ENCODE assay signal across 8 mouse cellular contexts in the genomic region with DNA sequence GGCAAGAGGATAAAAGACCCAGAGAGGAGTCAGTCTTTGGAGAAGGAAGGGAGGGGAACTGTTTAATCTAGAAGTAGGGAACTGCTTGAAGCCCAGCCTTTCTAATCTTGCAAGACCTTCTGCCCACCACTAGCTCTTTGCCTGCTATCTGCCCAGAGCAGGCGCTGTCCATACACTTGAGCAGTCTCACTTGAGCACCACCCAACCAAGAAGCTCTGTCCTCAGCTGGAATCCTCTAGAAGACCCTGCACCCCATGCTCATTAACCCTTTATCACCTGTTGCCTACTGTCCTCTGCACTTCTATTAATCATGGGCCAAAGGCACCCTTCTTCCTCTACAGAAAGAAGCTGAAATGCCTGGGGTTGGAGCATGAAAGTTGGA. TPM values are rescaled to one million over a fixed set of nuclear protein-coding genes. Genes with fewer than 3 reads are reported as not detected.
A peak's percentile ranks its signal among the peaks of the same experiment; 100 is the strongest.
DNase-seq lines count a peak whose midpoint lies in the region; ATAC-seq and TF ChIP-seq lines count a peak whose summit lies in the region.

No protein-coding gene starts in this region.

- H3K9me3 ChIP-seq in forebrain, embryonic 13.5 days (replicated peaks) = no peaks in the 10 kb centered on the region
- no peaks in the 10 kb centered on the region for H3K9me3 ChIP-seq in liver, embryonic 14.5 days (ENCODE audit: control insufficient read depth, low read length)
- H3K9me3 ChIP-seq in stomach, embryonic 14.5 days (ENCODE audit: control insufficient read depth, low read depth, low read length) = no peaks in the 10 kb centered on the region

- peak overlapping the region; percentile 57 for H3K4me3 ChIP-seq in forebrain, embryonic 13.5 days
- peak overlapping the region; percentile 94 to 98 for H3K4me3 ChIP-seq in liver, embryonic 14.5 days (ENCODE audit: insufficient read depth in 1 of 2, low read depth in 2 of 2, low read length in 2 of 2)
- peak overlapping the region; percentile 43; the same call in 1 of the 2 replicates for H3K4me3 ChIP-seq in stomach, embryonic 14.5 days (ENCODE audit: low read depth, low read length)

- H3K4me2 ChIP-seq in forebrain, embryonic 13.5 days = peak overlapping the region; percentile 84
- H3K4me2 ChIP-seq in liver, embryonic 14.5 days (ENCODE audit: low read depth) = peak overlapping the region; percentile 81
- H3K4me2 ChIP-seq in stomach, embryonic 14.5 days (replicated peaks; ENCODE audit: low read depth, low read length) = peak overlapping the region; percentile 87

- no peak for TF ChIP-seq CTCF in liver, embryonic 14.5 days (IDR thresholded peaks at IDR 0.05; ENCODE audit: low read depth)

- peak; percentile 11 to 33 for DNase-seq in cerebellum, postnatal 36 days
- DNase-seq in cerebellum, adult 9-10 months = no peak
- DNase-seq in ES-CJ7 (ENCODE audit: low read depth, low spot score) = peak; percentile 8
- DNase-seq in liver, embryonic 14.5 days (ENCODE audit: low read depth in 3 of 3, low spot score in 3 of 3) = peak; percentile 92 to 97 (median 93)
- no peak for DNase-seq in kidney, adult 9 months
- no peak for DNase-seq in lung, postnatal 25 days (ENCODE audit: low spot score)

- H3K9ac ChIP-seq in forebrain, embryonic 13.5 days = peak overlapping the region; percentile 71
- peak overlapping the region; percentile 98 for H3K9ac ChIP-seq in liver, embryonic 14.5 days (replicated peaks)
- no peak overlapping the region for H3K9ac ChIP-seq in stomach, embryonic 14.5 days (replicated peaks; ENCODE audit: low read depth, low read length)

- H3K36me3 ChIP-seq in forebrain, embryonic 13.5 days (ENCODE audit: poor library complexity, severe bottlenecking) = no peaks in the 10 kb centered on the region
- peaks cover 29% of the 10 kb centered on the region for H3K36me3 ChIP-seq in liver, embryonic 14.5 days (replicated peaks; ENCODE audit: control insufficient read depth, insufficient read depth, low read depth)
- H3K36me3 ChIP-seq in stomach, embryonic 14.5 days (ENCODE audit: control insufficient read depth, insufficient read depth, low read length) = no peaks in the 10 kb centered on the region

- H3K27ac ChIP-seq in forebrain, embryonic 13.5 days = no peak overlapping the region
- H3K27ac ChIP-seq in liver, embryonic 14.5 days = peak overlapping the region; percentile 98
- H3K27ac ChIP-seq in stomach, embryonic 14.5 days (ENCODE audit: low read length) = no peak overlapping the region

- peak; percentile 97 for TF ChIP-seq EP300 in liver, embryonic 14.5 days (IDR thresholded peaks at IDR 0.05; ENCODE audit: low read depth)

- no peaks in the 10 kb centered on the region for H3K27me3 ChIP-seq in forebrain, embryonic 13.5 days
- H3K27me3 ChIP-seq in liver, embryonic 14.5 days (ENCODE audit: control insufficient read depth, insufficient read depth, low read length) = no peaks in the 10 kb centered on the region; the same call in 1 of the 2 replicates
- no peaks in the 10 kb centered on the region for H3K27me3 ChIP-seq in stomach, embryonic 14.5 days (ENCODE audit: control insufficient read depth, insufficient read depth, low read length)

- ATAC-seq in forebrain, embryonic 13.5 days = no peak
- peak; percentile 90 for ATAC-seq in liver, embryonic 14.5 days (ENCODE audit: insufficient read depth)
- peak; percentile 77; the same call in 1 of the 2 replicates for ATAC-seq in stomach, embryonic 14.5 days (ENCODE audit: insufficient number of reproducible peaks, insufficient read depth, low FRiP score, low read depth)

- 55% methylated on average over 1 of the region's 1 CpGs for WGBS in forebrain, embryonic 13.5 days
- WGBS in liver, embryonic 14.5 days (ENCODE audit: insufficient replicate concordance) = 14% methylated on average over 1 of the region's 1 CpGs
- WGBS in stomach, embryonic 14.5 days = 40% methylated on average over 1 of the region's 1 CpGs

- H3K4me1 ChIP-seq in forebrain, embryonic 13.5 days = peaks cover 19% of the 10 kb centered on the region
- H3K4me1 ChIP-seq in liver, embryonic 14.5 days (replicated peaks; ENCODE audit: control insufficient read depth in 2 of 2, insufficient read depth in 2 of 2, low read length in 1 of 2) = peaks cover 13 to 18% of the 10 kb centered on the region in 2 experiments
- H3K4me1 ChIP-seq in stomach, embryonic 14.5 days (ENCODE audit: control insufficient read depth, insufficient read depth, low read length) = no peaks in the 10 kb centered on the region

RNA-seq across cellular contexts. Expression of a gene that starts 1.6 kb away (rescaled TPM):
- polyA plus RNA-seq in forebrain, embryonic 13.5 days (2015; fragmentation: Nextera tagmentation; extraction: Ambion mirVana) = 54.7 and 57.7 TPM in 2 replicates
- 177 and 253 TPM in 2 replicates for polyA plus RNA-seq in liver, embryonic 14.5 days (2012; rRNA removed)
- polyA plus RNA-seq in liver, embryonic 14.5 days (2014; fragmentation: Nextera tagmentation; extraction: Ambion mirVana) = 385 and 388 TPM in 2 replicates
- polyA plus RNA-seq in stomach, embryonic 14.5 days (2014; fragmentation: Nextera tagmentation; extraction: Ambion mirVana) = 17.2 and 19.7 TPM in 2 replicates

Comparison
In these comparisons a context has a peak if more than half of its experiments do, and no peak if none do; other contexts are left out.
1. DNase-seq: peak in cerebellum, postnatal 36 days (2 of 2), ES-CJ7 (single experiment) and liver, embryonic 14.5 days (3 of 3); none in cerebellum, adult 9-10 months (single experiment), kidney, adult 9 months (single experiment) and lung, postnatal 25 days (single experiment).
2. H3K4me3 ChIP-seq: peak in every context shown above with its lines; median percentile 96 in liver, embryonic 14.5 days; 57 in forebrain, embryonic 13.5 days; 43 in stomach, embryonic 14.5 days.
3. Peak in every context shown above with its lines, with median percentiles within 50 percentile points of each other: H3K4me2 ChIP-seq.